Comparison of ENCODE assay signal across 11 mouse cellular contexts in the genomic region with DNA sequence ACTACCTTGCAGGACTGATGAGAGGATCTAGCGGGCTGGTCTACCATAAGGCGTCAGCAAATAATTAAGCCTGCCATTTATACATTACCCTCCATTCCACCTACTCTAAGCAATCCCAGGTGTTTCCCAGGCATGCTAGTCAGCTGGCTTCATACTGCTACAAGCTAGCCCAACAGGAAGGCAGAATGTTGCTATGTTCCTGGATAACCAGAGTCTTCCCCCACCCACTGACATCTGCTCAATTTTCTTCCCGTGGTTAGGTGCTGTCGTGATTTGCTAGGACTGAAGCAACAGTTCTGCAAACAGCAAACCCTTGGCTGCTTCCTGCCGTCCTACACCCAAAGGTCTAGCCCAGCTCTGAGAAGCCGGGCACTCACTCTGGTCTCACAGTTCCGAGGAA.
DNase-seq lines count a peak whose midpoint lies in the region; ATAC-seq and TF ChIP-seq lines count a peak whose summit lies in the region.
"Had no signal": no experiment of that assay in that cellular context is flagged by ENCODE, and none has a peak within 500 bp of the region (broad histone marks: within the 10 kb centered on the region; RNA-seq: fewer than 3 reads in every experiment).

No protein-coding gene starts in this region.

- no peak for TF ChIP-seq CTCF in midbrain, postnatal 0 days (IDR thresholded peaks at IDR 0.05)

- H3K9me3 ChIP-seq in forebrain, embryonic 10.5 days, result no peaks in the 10 kb centered on the region
- no peaks in the 10 kb centered on the region for H3K9me3 ChIP-seq in forebrain, embryonic 14.5 days (replicated peaks; ENCODE audit: control insufficient read depth, low read length)
- H3K9me3 ChIP-seq in kidney, embryonic 16.5 days (ENCODE audit: low read length), result no peaks in the 10 kb centered on the region
- H3K9me3 ChIP-seq in midbrain, embryonic 10.5 days (replicated peaks), result no peaks in the 10 kb centered on the region
- no peaks in the 10 kb centered on the region for H3K9me3 ChIP-seq in midbrain, postnatal 0 days (ENCODE audit: low read length)
- H3K9me3 ChIP-seq: heart, embryonic 10.5 days had no signal

- no peaks in the 10 kb centered on the region for H3K36me3 ChIP-seq in forebrain, embryonic 10.5 days (replicated peaks)
- no peaks in the 10 kb centered on the region for H3K36me3 ChIP-seq in forebrain, embryonic 14.5 days (ENCODE audit: control insufficient read depth, insufficient read depth, low read length)
- H3K36me3 ChIP-seq in kidney, embryonic 16.5 days (ENCODE audit: insufficient read depth, low read length), result no peaks in the 10 kb centered on the region
- no peaks in the 10 kb centered on the region for H3K36me3 ChIP-seq in midbrain, embryonic 10.5 days
- H3K36me3 ChIP-seq in midbrain, postnatal 0 days (ENCODE audit: insufficient read depth, low read length), result no peaks in the 10 kb centered on the region
- H3K36me3 ChIP-seq: heart, embryonic 10.5 days had no signal

- no peak overlapping the region for H3K4me2 ChIP-seq in forebrain, embryonic 14.5 days (ENCODE audit: low read length)
- H3K4me2 ChIP-seq in kidney, embryonic 16.5 days (replicated peaks; ENCODE audit: low read depth, low read length), result no peak overlapping the region
- H3K4me2 ChIP-seq in midbrain, postnatal 0 days (ENCODE audit: low read depth, low read length, poor library complexity, severe bottlenecking), result no peak overlapping the region

- DNase-seq in forebrain, embryonic 10.5 days (ENCODE audit: extremely low spot score, low spot score), result no peak
- DNase-seq in forebrain, embryonic 14.5 days (ENCODE audit: low spot score), result no peak
- DNase-seq in kidney, adult 18-20 months, result no peak
- no peak for DNase-seq in midbrain, embryonic 10.5 days (ENCODE audit: low spot score)
- DNase-seq in midbrain, postnatal 0 days (ENCODE audit: low spot score), result no peak
- DNase-seq in forelimb bud, embryonic 11.5 days (ENCODE audit: low read depth, low spot score), result peak; percentile 20
- no peak for DNase-seq in adrenal gland, postnatal 10 days

- no peak overlapping the region for H3K9ac ChIP-seq in forebrain, embryonic 14.5 days (ENCODE audit: low read length)
- H3K9ac ChIP-seq in kidney, embryonic 16.5 days (replicated peaks; ENCODE audit: low read length), result no peak overlapping the region
- no peak overlapping the region for H3K9ac ChIP-seq in midbrain, postnatal 0 days (replicated peaks; ENCODE audit: low read length, poor library complexity, severe bottlenecking)
- H3K9ac ChIP-seq: liver, embryonic 14.5 days had no signal

- no peak for ATAC-seq in forebrain, embryonic 14.5 days
- no peak for ATAC-seq in kidney, embryonic 16.5 days (ENCODE audit: low FRiP score, low TSS enrichment)
- ATAC-seq in midbrain, postnatal 0 days (ENCODE audit: low FRiP score), result no peak

- H3K27me3 ChIP-seq in forebrain, embryonic 10.5 days (ENCODE audit: poor library complexity, severe bottlenecking), result no peaks in the 10 kb centered on the region; the same call in 1 of the 2 replicates
- no peaks in the 10 kb centered on the region for H3K27me3 ChIP-seq in forebrain, embryonic 14.5 days (replicated peaks; ENCODE audit: control insufficient read depth, insufficient read depth, low read length)
- H3K27me3 ChIP-seq in kidney, embryonic 16.5 days (ENCODE audit: insufficient read depth, low read length), result no peaks in the 10 kb centered on the region
- no peaks in the 10 kb centered on the region for H3K27me3 ChIP-seq in midbrain, embryonic 10.5 days (ENCODE audit: low read depth, poor library complexity, severe bottlenecking)
- H3K27me3 ChIP-seq in midbrain, postnatal 0 days (ENCODE audit: insufficient read depth, low read length), result no peaks in the 10 kb centered on the region

- peak overlapping the region; percentile 2; the same call in 1 of the 2 replicates for H3K27ac ChIP-seq in forebrain, embryonic 10.5 days
- no peak overlapping the region; the same call in 1 of the 2 replicates for H3K27ac ChIP-seq in forebrain, embryonic 14.5 days (ENCODE audit: low read depth, low read length)
- H3K27ac ChIP-seq in kidney, embryonic 16.5 days (ENCODE audit: low read length), result 0 out of 2 replicates have a peak overlapping the region, but pooled peaks have one; percentile 21
- peak overlapping the region; percentile 60; the same call in 1 of the 2 replicates for H3K27ac ChIP-seq in midbrain, embryonic 10.5 days (replicated peaks)
- H3K27ac ChIP-seq in midbrain, postnatal 0 days (ENCODE audit: low read depth, low read length), result no peak overlapping the region
- H3K27ac ChIP-seq: heart, embryonic 10.5 days; liver, embryonic 14.5 days had no signal

- WGBS in forebrain, embryonic 10.5 days, result 86% methylated on average over 7 of the region's 7 CpGs
- WGBS in forebrain, embryonic 14.5 days, result 82% methylated on average over 7 of the region's 7 CpGs
- WGBS in kidney, embryonic 16.5 days, result 69% methylated on average over 7 of the region's 7 CpGs
- 84% methylated on average over 7 of the region's 7 CpGs for WGBS in midbrain, embryonic 10.5 days
- WGBS in midbrain, postnatal 0 days, result 83% methylated on average over 7 of the region's 7 CpGs

- H3K4me1 ChIP-seq in forebrain, embryonic 10.5 days, result peaks cover 19% of the 10 kb centered on the region
- peaks cover 10% of the 10 kb centered on the region for H3K4me1 ChIP-seq in forebrain, embryonic 14.5 days (ENCODE audit: control insufficient read depth, insufficient read depth, low read length)
- peaks cover 7% of the 10 kb centered on the region for H3K4me1 ChIP-seq in kidney, embryonic 16.5 days (ENCODE audit: insufficient read depth, low read length)
- peaks cover 17% of the 10 kb centered on the region for H3K4me1 ChIP-seq in midbrain, embryonic 10.5 days
- H3K4me1 ChIP-seq in midbrain, postnatal 0 days (ENCODE audit: insufficient read depth, low read length), result no peaks in the 10 kb centered on the region
- H3K4me1 ChIP-seq: heart, embryonic 10.5 days had no signal

- H3K4me3 ChIP-seq in forebrain, embryonic 10.5 days, result no peak overlapping the region
- no peak overlapping the region for H3K4me3 ChIP-seq in forebrain, embryonic 14.5 days (ENCODE audit: low read depth, low read length)
- H3K4me3 ChIP-seq in kidney, embryonic 16.5 days (ENCODE audit: low read length), result no peak overlapping the region
- H3K4me3 ChIP-seq in midbrain, embryonic 10.5 days, result no peak overlapping the region
- H3K4me3 ChIP-seq in midbrain, postnatal 0 days (ENCODE audit: low read depth, low read length), result no peak overlapping the region
- H3K4me3 ChIP-seq: heart, embryonic 10.5 days; myocyte had no signal

Comparison
In these comparisons a context has a peak if more than half of its experiments do, and no peak if none do; other contexts are left out.
1. H3K27ac ChIP-seq: peak in forebrain, embryonic 10.5 days (single experiment), kidney, embryonic 16.5 days (single experiment) and midbrain, embryonic 10.5 days (single experiment); none in forebrain, embryonic 14.5 days (single experiment) and midbrain, postnatal 0 days (single experiment).